Mouse (Mus musculus): Measurements from ENCODE around the gene Spa17. TPM values are rescaled to one million over a fixed set of nuclear protein-coding genes. Genes with fewer than 3 reads are reported as not detected.
A peak's percentile ranks its signal among the peaks of the same experiment; 100 is the strongest.

Spa17 gene
- polyA plus RNA-seq, 1 experiment from 2014 or later, result 17.9 TPM

GRCm38 (mm10) chr9:37634269-37634668, 20.7 kb upstream of the Spa17 start:
- no peaks in the 10 kb centered on the region for H3K27me3 ChIP-seq
- 91% methylated on average over 3 of the region's 3 CpGs for WGBS
- no peaks in the 10 kb centered on the region for H3K9me3 ChIP-seq (replicated peaks)

GRCm38 (mm10) chr9:37632305-37632704, 18.8 kb upstream of the Spa17 start:
- H3K27ac ChIP-seq, result no peak overlapping the region
- no peaks in the 10 kb centered on the region for H3K36me3 ChIP-seq
- H3K4me3 ChIP-seq, result no peak overlapping the region
- no peak overlapping the region for H3K4me2 ChIP-seq (replicated peaks)
- no peaks in the 10 kb centered on the region for H3K9me3 ChIP-seq (replicated peaks)
- 72% methylated on average over 2 of the region's 2 CpGs for WGBS
- 0 out of 2 replicates have a peak, but pooled peaks cover 3% of the 10 kb centered on the region for H3K4me1 ChIP-seq
- ATAC-seq (ENCODE audit: low FRiP score), result no peak
- H3K9ac ChIP-seq, result no peak overlapping the region
- no peaks in the 10 kb centered on the region for H3K27me3 ChIP-seq

More at GRCm38 (mm10) chr9:37634269-37634668, 20.7 kb upstream of the Spa17 start:
- H3K36me3 ChIP-seq, result no peaks in the 10 kb centered on the region
- H3K4me2 ChIP-seq (replicated peaks), result no peak overlapping the region
- no peak overlapping the region for H3K4me3 ChIP-seq
- no peaks in the 10 kb centered on the region for H3K4me1 ChIP-seq
- ATAC-seq (ENCODE audit: low FRiP score), result no peak
- no peak overlapping the region for H3K27ac ChIP-seq
- H3K9ac ChIP-seq, result no peak overlapping the region

DNA sequence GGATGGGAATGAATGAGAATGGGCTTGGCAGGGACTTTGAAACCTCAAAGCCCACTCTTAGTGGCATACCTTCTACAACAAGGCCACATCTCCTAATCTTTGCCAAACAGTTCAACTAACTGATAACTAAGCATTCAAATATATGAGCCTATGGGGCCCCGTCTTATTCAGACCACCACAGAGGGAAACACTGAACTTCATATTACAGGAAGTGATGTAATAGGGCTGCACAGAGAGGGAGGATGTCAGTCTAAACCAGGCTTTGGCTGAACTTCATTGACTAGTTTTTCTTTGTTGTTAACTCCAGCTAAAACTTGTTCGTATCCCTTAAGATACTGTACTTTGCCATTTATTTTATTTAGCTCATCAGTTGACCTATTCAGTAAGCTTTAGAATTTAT, 16.4 kb upstream of the Spa17 start:
- Histone ChIP-seq H3K27ac (no peak overlapping the region), H3K9ac (no peak overlapping the region), H3K9me3 (replicated peaks) (no peaks in the 10 kb centered on the region), H3K4me1 (peaks cover 21% of the 10 kb centered on the region), H3K4me3 (no peak overlapping the region), H3K27me3 (no peaks in the 10 kb centered on the region), H3K36me3 (no peaks in the 10 kb centered on the region), H3K4me2 (replicated peaks) (no peak overlapping the region)
- ATAC-seq (ENCODE audit: low FRiP score), result no peak
- WGBS, result 89% methylated on average over 2 of the region's 2 CpGs

DNA sequence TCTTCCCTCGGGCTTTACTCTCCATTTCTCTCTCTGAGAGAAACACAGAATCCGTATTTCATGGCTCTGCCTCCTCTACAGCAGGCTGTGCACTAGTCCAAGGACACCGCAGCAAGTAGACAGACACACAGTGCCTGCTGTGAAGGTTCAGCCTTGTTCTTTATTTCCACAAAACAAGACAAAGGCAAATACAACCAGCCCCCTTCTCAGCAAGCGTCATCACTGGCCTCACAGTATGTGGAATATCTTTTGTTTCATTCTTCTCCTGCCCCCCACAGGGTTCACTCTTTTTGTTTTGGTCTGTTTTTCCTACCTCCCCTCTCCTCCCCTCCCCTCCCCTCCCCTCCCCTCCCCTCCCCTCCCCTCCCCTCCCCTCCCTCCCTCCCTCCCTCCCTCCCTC, 15.1 kb upstream of the Spa17 start:
- H3K27ac ChIP-seq, result no peak overlapping the region
- ATAC-seq (ENCODE audit: low FRiP score), result no peak
- no peak overlapping the region for H3K4me2 ChIP-seq (replicated peaks)
- 33% methylated on average over 4 of the region's 4 CpGs for WGBS
- H3K27me3 ChIP-seq, result no peaks in the 10 kb centered on the region
- H3K4me3 ChIP-seq, result no peak overlapping the region
- H3K36me3 ChIP-seq, result no peaks in the 10 kb centered on the region
- no peak overlapping the region for H3K9ac ChIP-seq
- peaks cover 25% of the 10 kb centered on the region for H3K4me1 ChIP-seq
- H3K9me3 ChIP-seq (replicated peaks), result no peaks in the 10 kb centered on the region

- H3K4me3 ChIP-seq, result no peak overlapping the region
- H3K4me2 ChIP-seq (replicated peaks), result no peak overlapping the region
- ATAC-seq (ENCODE audit: low FRiP score), result no peak
- no peaks in the 10 kb centered on the region for H3K9me3 ChIP-seq (replicated peaks)
- H3K9ac ChIP-seq, result no peak overlapping the region
- H3K4me1 ChIP-seq, result peaks cover 25% of the 10 kb centered on the region
- H3K27ac ChIP-seq, result peak overlapping the region; percentile 44; the same call in 1 of the 2 replicates
- 92% methylated on average over 1 of the region's 1 CpGs for WGBS
- H3K27me3 ChIP-seq, result no peaks in the 10 kb centered on the region
- H3K36me3 ChIP-seq, result no peaks in the 10 kb centered on the region
These were observed 13.7 kb upstream of the Spa17 start for GRCm38 (mm10) chr9:37627263-37627662.

- peaks cover 25% of the 10 kb centered on the region for H3K4me1 ChIP-seq
- peak overlapping the region; percentile 37 for H3K4me2 ChIP-seq (replicated peaks)
- no peaks in the 10 kb centered on the region for H3K9me3 ChIP-seq (replicated peaks)
- ATAC-seq (ENCODE audit: low FRiP score), result peak; percentile 59
- WGBS, result 8% methylated on average over 3 of the region's 3 CpGs
- no peaks in the 10 kb centered on the region for H3K27me3 ChIP-seq
- H3K36me3 ChIP-seq, result no peaks in the 10 kb centered on the region
- peak overlapping the region; percentile 88 for H3K27ac ChIP-seq
- no peak overlapping the region for H3K9ac ChIP-seq
- H3K4me3 ChIP-seq, result no peak overlapping the region
These were observed 12.6 kb upstream of the Spa17 start for GRCm38 (mm10) chr9:37626103-37626567.

DNA sequence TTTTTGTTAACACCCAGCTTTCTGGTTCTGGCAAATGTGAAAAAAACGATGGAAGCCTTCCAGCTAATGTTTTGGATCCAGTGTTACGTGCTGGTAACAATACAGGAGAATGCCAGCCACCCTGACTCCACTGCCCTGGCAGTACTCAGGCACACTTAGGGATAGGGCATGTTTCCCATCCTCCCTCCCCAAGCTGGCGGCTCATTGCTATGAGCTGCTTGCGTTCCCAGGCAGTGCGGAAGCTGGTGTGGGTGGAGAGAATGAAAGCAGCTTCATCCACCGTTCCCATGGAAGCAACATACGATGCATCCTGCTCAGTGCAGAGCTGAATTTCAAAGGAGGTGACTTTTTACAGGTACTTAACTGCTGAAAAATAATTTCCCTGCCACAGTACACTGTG, 12.1 kb upstream of the Spa17 start:
- Histone ChIP-seq H3K9me3 (replicated peaks) (no peaks in the 10 kb centered on the region), H3K9ac (peak overlapping the region; percentile 32; the same call in 1 of the 2 replicates), H3K4me2 (replicated peaks) (peak overlapping the region; percentile 37), H3K36me3 (no peaks in the 10 kb centered on the region), H3K4me3 (no peak overlapping the region), H3K4me1 (peaks cover 25% of the 10 kb centered on the region), H3K27me3 (no peaks in the 10 kb centered on the region), H3K27ac (peak overlapping the region; percentile 88)
- 19% methylated on average over 7 of the region's 7 CpGs for WGBS
- peak; percentile 81 for ATAC-seq (ENCODE audit: low FRiP score)

GRCm38 (mm10) chr9:37625129-37625528, 11.6 kb upstream of the Spa17 start:
- H3K4me1 ChIP-seq, result peaks cover 25% of the 10 kb centered on the region
- H3K9ac ChIP-seq, result no peak overlapping the region; the same call in 1 of the 2 replicates
- no peaks in the 10 kb centered on the region for H3K27me3 ChIP-seq
- H3K4me2 ChIP-seq (replicated peaks), result peak overlapping the region; percentile 37
- peak overlapping the region; percentile 88 for H3K27ac ChIP-seq
- peak; percentile 88 for ATAC-seq (ENCODE audit: low FRiP score)
- 39% methylated on average over 3 of the region's 3 CpGs for WGBS
- H3K36me3 ChIP-seq, result no peaks in the 10 kb centered on the region
- H3K9me3 ChIP-seq (replicated peaks), result no peaks in the 10 kb centered on the region
- H3K4me3 ChIP-seq, result no peak overlapping the region

- Histone ChIP-seq H3K4me1 (peaks cover 25% of the 10 kb centered on the region), H3K36me3 (no peaks in the 10 kb centered on the region), H3K9me3 (replicated peaks) (no peaks in the 10 kb centered on the region), H3K4me3 (no peak overlapping the region), H3K27ac (0 out of 2 replicates have a peak overlapping the region, but pooled peaks have one; percentile 88), H3K9ac (no peak overlapping the region), H3K27me3 (no peaks in the 10 kb centered on the region), H3K4me2 (replicated peaks) (no peak overlapping the region)
- ATAC-seq (ENCODE audit: low FRiP score), result no peak
- WGBS, result 84% methylated on average over 1 of the region's 1 CpGs
These were observed 11.0 kb upstream of the Spa17 start for GRCm38 (mm10) chr9:37624502-37624901.

DNA sequence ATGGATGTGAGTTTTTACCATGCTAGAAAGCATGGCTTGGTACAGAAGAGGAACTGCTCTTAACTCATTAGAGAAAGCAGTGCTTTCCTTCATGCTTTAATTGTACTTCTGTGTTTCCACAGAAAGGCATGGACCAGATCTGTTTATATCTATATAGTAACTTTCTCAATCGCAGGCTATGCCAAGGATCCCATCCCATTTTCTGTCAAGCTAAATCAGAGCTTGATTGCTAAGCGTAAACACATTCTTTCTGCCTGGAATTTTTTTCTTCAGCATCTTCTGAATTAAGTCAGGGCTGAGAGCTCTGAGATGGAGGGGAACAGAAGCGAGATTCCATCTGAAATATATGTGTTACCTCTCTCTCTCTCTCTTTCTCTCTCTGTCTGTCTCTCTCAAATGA, 10.5 kb upstream of the Spa17 start:
- ATAC-seq (ENCODE audit: low FRiP score), result no peak
- no peaks in the 10 kb centered on the region for H3K36me3 ChIP-seq
- 88% methylated on average over 3 of the region's 3 CpGs for WGBS
- H3K4me3 ChIP-seq, result no peak overlapping the region
- H3K9ac ChIP-seq, result no peak overlapping the region
- H3K4me1 ChIP-seq, result peaks cover 25% of the 10 kb centered on the region
- H3K27me3 ChIP-seq, result no peaks in the 10 kb centered on the region
- no peak overlapping the region for H3K4me2 ChIP-seq (replicated peaks)
- H3K27ac ChIP-seq, result no peak overlapping the region
- H3K9me3 ChIP-seq (replicated peaks), result no peaks in the 10 kb centered on the region

DNA sequence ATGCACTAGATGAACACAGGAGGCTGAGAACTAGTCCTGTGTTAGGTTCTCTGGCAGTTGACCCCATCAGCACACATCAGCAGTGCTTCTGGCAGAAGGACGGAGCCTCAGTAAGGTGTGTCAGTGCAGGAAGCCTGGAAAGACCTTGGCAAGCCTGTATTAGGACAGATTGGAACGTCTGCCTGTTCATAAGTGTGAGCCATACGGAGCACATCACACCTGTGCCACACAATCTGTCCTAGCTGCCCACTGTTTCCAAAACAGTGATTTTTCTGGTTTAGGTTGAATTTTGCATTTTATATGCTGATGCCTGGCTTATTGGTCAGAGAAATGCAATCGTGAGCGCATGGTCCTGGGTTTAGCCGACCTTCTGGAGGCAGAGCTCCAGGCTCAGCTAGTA, 7.8 kb upstream of the Spa17 start:
- Histone ChIP-seq H3K9ac (no peak overlapping the region), H3K4me2 (replicated peaks) (no peak overlapping the region), H3K36me3 (no peaks in the 10 kb centered on the region), H3K9me3 (replicated peaks) (no peaks in the 10 kb centered on the region), H3K27ac (no peak overlapping the region), H3K4me3 (no peak overlapping the region), H3K4me1 (peaks cover 16% of the 10 kb centered on the region), H3K27me3 (no peaks in the 10 kb centered on the region)
- WGBS, result 87% methylated on average over 6 of the region's 6 CpGs
- ATAC-seq (ENCODE audit: low FRiP score), result no peak

DNA sequence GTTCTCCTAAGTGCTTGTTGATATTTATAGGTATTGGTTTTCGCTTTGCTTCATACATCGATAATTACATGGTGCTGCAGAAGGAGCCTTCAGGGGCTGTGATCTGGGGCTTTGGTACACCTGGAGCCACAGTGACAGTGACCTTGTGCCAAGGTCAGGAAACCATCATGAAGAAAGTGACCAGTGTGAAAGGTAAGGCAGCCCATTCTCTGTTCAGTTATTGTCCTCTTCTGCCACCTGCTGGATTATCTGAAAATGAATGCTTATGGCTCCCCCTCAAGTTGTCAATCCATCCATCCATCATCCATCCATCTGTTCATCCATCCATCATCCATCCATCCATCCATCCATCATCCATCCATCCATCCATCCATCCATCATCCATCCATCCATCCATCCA, 3.2 kb upstream of the Spa17 start:
- Histone ChIP-seq H3K4me1 (peaks cover 9% of the 10 kb centered on the region; the same call in 1 of the 2 replicates), H3K27me3 (no peaks in the 10 kb centered on the region), H3K36me3 (no peaks in the 10 kb centered on the region), H3K27ac (no peak overlapping the region), H3K4me3 (no peak overlapping the region), H3K4me2 (replicated peaks) (no peak overlapping the region), H3K9ac (no peak overlapping the region), H3K9me3 (replicated peaks) (no peaks in the 10 kb centered on the region)
- no peak for ATAC-seq (ENCODE audit: low FRiP score)
- WGBS, result 55% methylated on average over 2 of the region's 2 CpGs

DNA sequence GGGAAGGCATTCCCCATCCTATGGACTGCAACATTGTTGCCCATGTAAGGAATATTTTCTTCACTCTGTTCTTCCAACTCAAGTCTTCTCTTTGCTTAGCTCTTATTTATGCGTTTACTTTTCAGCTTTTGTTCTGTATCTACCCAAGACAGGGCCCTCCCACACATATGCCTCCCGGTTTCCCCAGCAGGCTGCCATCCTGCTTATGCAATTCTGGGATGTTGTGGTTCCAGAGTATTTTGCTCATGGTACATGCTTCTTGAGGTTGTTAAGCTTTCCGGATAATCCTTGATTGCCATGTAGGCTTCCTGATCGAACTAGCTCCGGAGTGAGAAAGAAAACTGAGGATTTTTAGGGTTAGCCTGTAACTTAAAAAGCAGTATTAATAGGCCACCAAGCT, 1.7 kb upstream of the Spa17 start:
- 66% methylated on average over 5 of the region's 5 CpGs for WGBS
- H3K4me2 ChIP-seq (replicated peaks), result no peak overlapping the region

More for the DNA sequence above, 1.7 kb upstream of the Spa17 start:
- H3K27me3 ChIP-seq, result no peaks in the 10 kb centered on the region
- H3K4me1 ChIP-seq, result peaks cover 9% of the 10 kb centered on the region; the same call in 1 of the 2 replicates
- no peaks in the 10 kb centered on the region for H3K36me3 ChIP-seq
- no peak overlapping the region for H3K4me3 ChIP-seq
- H3K27ac ChIP-seq, result no peak overlapping the region
- no peaks in the 10 kb centered on the region for H3K9me3 ChIP-seq (replicated peaks)
- ATAC-seq (ENCODE audit: low FRiP score), result no peak
- H3K9ac ChIP-seq, result no peak overlapping the region

Data from hindbrain, embryonic 12.5 days (tissue).